Mouse (Mus musculus): Measurements from ENCODE around the gene Chka. TPM values are rescaled to one million over a fixed set of nuclear protein-coding genes. Genes with fewer than 3 reads are reported as not detected.
A peak's percentile ranks its signal among the peaks of the same experiment; 100 is the strongest.

Chka gene
- total RNA-seq, 2 experiments from 2014 or later = 88.7 to 104 TPM

GRCm38 (mm10) chr19:3845803-3846406 lies 5.7 kb upstream of the Chka start:
- intact Hi-C loops (cut with DNase I) = no loop called here
- DNase-seq = peak; percentile 60

- no peak for DNase-seq
- intact Hi-C loops (cut with DNase I) = no loop called here
Measured at GRCm38 (mm10) chr19:3846676-3847604, 4.6 kb upstream of the Chka start.

- no peak for DNase-seq
- intact Hi-C loops (cut with DNase I) = no loop called here
Measured at GRCm38 (mm10) chr19:3847711-3848110, 3.9 kb upstream of the Chka start.

- no peak for DNase-seq
- intact Hi-C loops (cut with DNase I) = no loop called here
Measured at GRCm38 (mm10) chr19:3848207-3848808, 3.3 kb upstream of the Chka start.

- intact Hi-C loops (cut with DNase I) = no loop called here
- DNase-seq = no peak
Measured at GRCm38 (mm10) chr19:3849251-3849650, 2.3 kb upstream of the Chka start.

- intact Hi-C loops (cut with DNase I) = no loop called here
Measured at GRCm38 (mm10) chr19:3850076-3850475, 1.5 kb upstream of the Chka start.

GRCm38 (mm10) chr19:3850847-3851469 lies 615 bp upstream of the Chka start:
- DNase-seq = peak; percentile 72
- intact Hi-C loops (cut with DNase I) = no loop called here

More at GRCm38 (mm10) chr19:3850076-3850475, 1.5 kb upstream of the Chka start:
- DNase-seq = no peak

GRCm38 (mm10) chr19:3851979-3852681 lies 557 bp downstream of the Chka start:
- intact Hi-C loops (cut with DNase I) = no loop called here
- DNase-seq = peak; percentile 58

- intact Hi-C loops (cut with DNase I) = no loop called here
- no peak for DNase-seq
Measured at GRCm38 (mm10) chr19:3853121-3853520, 1.5 kb downstream of the Chka start.

- intact Hi-C loops (cut with DNase I) = no loop called here
- peak; percentile 37 for DNase-seq
Measured at GRCm38 (mm10) chr19:3853891-3854290, 2.3 kb downstream of the Chka start.

- intact Hi-C loops (cut with DNase I) = no loop called here
- no peak for DNase-seq
Measured at GRCm38 (mm10) chr19:3855091-3855490, 3.5 kb downstream of the Chka start.

GRCm38 (mm10) chr19:3855601-3856000 lies 4.0 kb downstream of the Chka start:
- peak; percentile 21 for DNase-seq

GRCm38 (mm10) chr19:3857220-3857619 lies 5.6 kb downstream of the Chka start:
- DNase-seq = peak; percentile 18
- intact Hi-C loops (cut with DNase I) = no loop called here

More at GRCm38 (mm10) chr19:3855601-3856000, 4.0 kb downstream of the Chka start:
- intact Hi-C loops (cut with DNase I) = no loop called here

GRCm38 (mm10) chr19:3862713-3863112 lies 11.1 kb downstream of the Chka start:
- intact Hi-C loops (cut with DNase I) = no loop called here
- no peak for DNase-seq

- intact Hi-C loops (cut with DNase I) = no loop called here
- no peak for DNase-seq
Measured at GRCm38 (mm10) chr19:3864960-3865359, 13.4 kb downstream of the Chka start.

- intact Hi-C loops (cut with DNase I) = no loop called here
- no peak for DNase-seq
Measured at GRCm38 (mm10) chr19:3868290-3868689, 16.7 kb downstream of the Chka start.

GRCm38 (mm10) chr19:3871468-3871867 lies 19.9 kb downstream of the Chka start:
- no peak for DNase-seq
- intact Hi-C loops (cut with DNase I) = no loop called here

- peak; percentile 48 for DNase-seq
- intact Hi-C loops (cut with DNase I) = no loop called here
Measured at GRCm38 (mm10) chr19:3872373-3872772, 20.8 kb downstream of the Chka start.

GRCm38 (mm10) chr19:3875045-3875444 lies 23.5 kb downstream of the Chka start:
- intact Hi-C loops (cut with DNase I) = no loop called here
- DNase-seq = no peak

- DNase-seq = no peak
- intact Hi-C loops (cut with DNase I) = no loop called here
Measured at GRCm38 (mm10) chr19:3880054-3880848, 28.7 kb downstream of the Chka start.

Data from left cerebral cortex, postnatal 4 days (tissue).